Mouse (Mus musculus): ENCODE data around the gene Anp32a. TPM values are rescaled to one million over a fixed set of nuclear protein-coding genes. Genes with fewer than 3 reads are reported as not detected.

Anp32a gene
- polyA plus RNA-seq, 1 experiment from 2014 or later: 172 TPM

DNA sequence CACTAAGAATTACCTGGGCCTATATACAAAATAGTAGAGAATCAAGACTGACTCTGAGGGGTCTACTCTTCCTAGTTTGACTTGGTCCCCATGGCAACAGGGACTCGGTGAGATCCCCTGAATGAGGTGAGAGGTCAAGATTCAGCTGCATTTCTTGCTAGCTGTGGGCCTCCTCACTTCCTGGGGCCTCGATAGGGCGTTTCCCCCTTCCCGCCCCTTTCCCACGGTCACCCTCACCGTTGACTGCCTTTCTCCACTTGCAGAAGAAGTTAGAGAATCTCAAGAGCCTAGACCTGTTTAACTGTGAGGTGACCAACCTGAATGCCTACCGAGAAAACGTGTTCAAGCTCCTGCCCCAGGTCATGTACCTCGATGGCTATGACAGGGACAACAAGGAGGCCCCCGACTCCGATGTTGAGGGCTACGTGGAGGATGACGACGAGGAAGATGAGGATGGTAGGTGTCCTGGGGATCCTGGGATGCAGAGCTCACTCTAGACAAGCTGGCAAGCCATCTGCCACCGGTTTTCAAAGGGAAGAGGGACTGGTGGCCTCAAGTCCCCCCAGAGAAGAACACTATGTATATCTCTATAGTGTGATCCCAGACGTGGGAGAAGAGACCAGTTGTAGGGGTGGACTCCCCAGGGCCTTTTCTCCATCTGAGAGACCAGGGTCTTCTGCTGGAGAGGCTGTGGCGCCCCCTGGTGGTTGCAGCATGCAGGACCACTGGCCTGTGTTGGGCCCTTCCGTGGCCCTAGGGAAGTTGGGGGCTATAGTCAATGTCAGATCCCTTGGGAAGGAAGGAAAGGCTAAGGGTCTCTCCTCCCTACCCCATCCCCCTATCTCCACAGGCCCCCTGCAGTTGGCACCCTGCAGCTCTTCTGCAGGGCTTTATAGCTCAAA, 32.4 kb downstream of the Anp32a start:
- H3K36me3 ChIP-seq: peaks cover 55% of the 10 kb centered on the region
- H3K4me3 ChIP-seq: no peak overlapping the region
- ATAC-seq (ENCODE audit: low FRiP score): no peak
- no peak overlapping the region for H3K9ac ChIP-seq
- H3K9me3 ChIP-seq: no peaks in the 10 kb centered on the region
- H3K27ac ChIP-seq: 0 out of 2 replicates have a peak overlapping the region, but pooled peaks have one; percentile 2
- no peaks in the 10 kb centered on the region for H3K27me3 ChIP-seq
- H3K4me2 ChIP-seq: no peak overlapping the region
- H3K4me1 ChIP-seq (replicated peaks): peaks cover 50% of the 10 kb centered on the region
- WGBS: 61% methylated on average over 18 of the region's 18 CpGs

DNA sequence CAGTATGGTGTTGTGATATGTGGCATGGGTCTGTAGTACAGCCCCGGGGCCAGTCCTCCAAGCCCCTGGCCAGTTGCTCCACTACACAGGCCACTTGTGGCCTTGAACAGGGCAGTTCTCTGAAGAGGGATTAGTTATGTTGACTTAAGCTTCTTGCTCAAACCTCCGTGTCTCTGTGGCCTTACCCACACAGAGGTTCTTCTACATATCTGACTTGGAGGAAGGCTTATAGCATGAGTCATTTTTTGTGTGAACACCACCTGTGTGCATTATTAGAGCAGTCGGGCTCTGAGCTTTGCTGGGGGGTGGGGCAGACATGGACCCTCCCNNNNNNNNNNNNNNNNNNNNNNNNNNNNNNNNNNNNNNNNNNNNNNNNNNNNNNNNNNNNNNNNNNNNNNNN, 33.2 kb downstream of the Anp32a start:
- Histone ChIP-seq H3K9me3 (no peaks in the 10 kb centered on the region), H3K27ac (no peak overlapping the region), H3K9ac (no peak overlapping the region), H3K36me3 (peaks cover 58% of the 10 kb centered on the region), H3K4me2 (no peak overlapping the region), H3K4me1 (replicated peaks) (peaks cover 42% of the 10 kb centered on the region), H3K27me3 (no peaks in the 10 kb centered on the region), H3K4me3 (no peak overlapping the region)
- ATAC-seq (ENCODE audit: low FRiP score): no peak
- WGBS: 92% methylated on average over 3 of the region's 3 CpGs

DNA sequence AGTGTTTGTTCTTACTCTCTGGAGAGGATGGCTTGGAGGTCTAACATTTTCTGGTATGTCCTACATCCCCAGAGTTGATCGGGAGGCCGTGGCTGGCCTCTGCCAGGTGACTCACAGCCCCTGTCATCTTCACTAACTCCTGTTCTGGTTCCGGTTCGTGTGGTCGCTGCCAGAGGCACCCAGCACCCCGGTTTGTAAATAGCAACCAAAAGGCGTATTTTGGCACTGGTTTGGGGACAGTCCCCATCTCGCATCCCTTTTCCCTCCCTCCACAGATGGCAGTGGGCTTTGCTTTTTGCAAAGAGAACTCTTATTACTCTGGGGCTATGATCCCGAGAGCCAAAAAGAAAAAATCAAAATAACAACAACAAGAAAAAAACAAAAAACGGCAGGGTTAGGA, 36.8 kb downstream of the Anp32a start:
- no peaks in the 10 kb centered on the region for H3K9me3 ChIP-seq
- H3K9ac ChIP-seq: no peak overlapping the region
- H3K27ac ChIP-seq: no peak overlapping the region
- no peaks in the 10 kb centered on the region for H3K27me3 ChIP-seq
- peaks cover 13% of the 10 kb centered on the region; the same call in 1 of the 2 replicates for H3K4me1 ChIP-seq (replicated peaks)
- WGBS: 95% methylated on average over 10 of the region's 10 CpGs
- H3K36me3 ChIP-seq: peaks cover 70% of the 10 kb centered on the region
- no peak for ATAC-seq (ENCODE audit: low FRiP score)
- H3K4me3 ChIP-seq: no peak overlapping the region
- H3K4me2 ChIP-seq: no peak overlapping the region

DNA sequence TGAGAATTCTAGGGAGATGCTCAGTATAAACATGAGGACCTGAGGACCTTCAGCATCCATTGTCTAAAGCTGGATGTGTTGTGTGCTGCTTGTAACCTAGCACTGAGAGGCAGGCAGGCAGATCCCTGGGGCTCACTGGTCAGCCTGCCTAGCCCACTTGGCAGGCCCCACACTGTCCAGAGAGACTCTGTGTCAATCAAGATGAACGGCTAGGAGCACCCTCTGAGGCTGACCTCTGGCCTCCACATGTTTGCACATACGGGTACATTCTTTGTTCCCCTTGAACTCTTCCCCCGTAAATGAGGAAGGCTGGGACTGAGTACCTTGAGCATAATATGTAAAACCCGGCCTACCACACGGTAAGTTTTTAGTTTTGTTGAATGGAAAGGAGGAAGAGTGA, 39.3 kb downstream of the Anp32a start:
- Histone ChIP-seq H3K9me3 (no peaks in the 10 kb centered on the region), H3K4me2 (no peak overlapping the region), H3K9ac (no peak overlapping the region), H3K36me3 (peaks cover 47% of the 10 kb centered on the region), H3K27ac (no peak overlapping the region), H3K4me3 (no peak overlapping the region), H3K4me1 (replicated peaks) (0 out of 2 replicates have a peak, but pooled peaks cover 3% of the 10 kb centered on the region), H3K27me3 (no peaks in the 10 kb centered on the region)
- no peak for ATAC-seq (ENCODE audit: low FRiP score)
- WGBS: 57% methylated on average over 5 of the region's 5 CpGs

DNA sequence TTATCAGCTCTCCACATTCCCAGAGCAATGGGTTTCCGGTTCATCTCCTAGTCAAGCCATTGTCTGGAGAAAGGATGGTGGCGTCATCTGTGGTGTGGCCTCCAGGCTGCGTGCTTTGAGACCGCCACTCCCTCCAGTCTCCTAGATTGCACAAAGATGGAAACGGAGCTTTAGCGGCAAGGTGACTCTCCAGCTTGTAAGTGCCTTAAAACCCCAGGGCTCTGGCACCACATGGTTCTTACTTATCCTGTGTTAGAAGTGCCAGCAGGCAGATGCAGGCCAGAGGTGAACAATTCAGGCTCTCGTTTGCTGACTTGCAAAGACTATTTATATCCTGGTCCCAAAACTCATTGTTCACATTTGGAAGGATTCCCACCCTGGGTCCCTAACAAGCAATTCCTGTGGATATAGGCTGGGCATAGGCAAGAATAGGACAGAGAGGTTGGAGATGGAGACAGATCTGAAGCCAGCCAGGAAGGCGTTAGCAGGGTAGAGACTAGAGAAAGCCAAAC, 40.4 kb downstream of the Anp32a start:
- Histone ChIP-seq H3K4me3 (no peak overlapping the region), H3K4me1 (replicated peaks) (0 out of 2 replicates have a peak, but pooled peaks cover 3% of the 10 kb centered on the region), H3K27me3 (no peaks in the 10 kb centered on the region), H3K27ac (peak overlapping the region; percentile 30; the same call in 1 of the 2 replicates), H3K4me2 (no peak overlapping the region), H3K36me3 (peaks cover 36% of the 10 kb centered on the region), H3K9me3 (no peaks in the 10 kb centered on the region), H3K9ac (no peak overlapping the region)
- no peak for ATAC-seq (ENCODE audit: low FRiP score)
- 58% methylated on average over 8 of the region's 8 CpGs for WGBS

DNA sequence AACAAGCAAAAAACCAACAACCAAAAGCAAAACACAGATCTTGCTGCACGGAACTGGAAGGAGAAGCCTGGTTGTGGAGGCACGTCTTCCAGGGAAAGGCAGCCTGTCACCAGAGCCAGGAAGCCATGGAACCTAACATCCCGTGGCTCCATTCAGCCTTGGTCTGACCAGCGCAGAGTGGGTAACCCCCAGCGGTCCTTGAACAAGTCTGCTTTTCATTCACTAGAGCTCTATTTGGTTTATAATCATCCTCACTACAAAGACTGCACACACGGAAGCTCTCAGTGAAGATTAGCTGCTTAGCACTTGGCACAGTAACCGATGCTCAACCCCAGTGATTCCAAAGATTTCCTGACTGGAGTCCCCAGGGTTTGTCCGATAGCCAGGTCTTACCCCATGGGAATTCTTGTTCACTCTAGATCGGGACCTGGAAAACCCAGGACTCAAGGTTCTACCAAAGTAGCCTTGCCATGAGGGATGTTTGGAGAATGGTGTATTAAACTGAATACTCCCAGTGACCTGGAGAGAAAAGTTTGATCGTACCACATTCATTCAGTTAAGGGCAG, 41.5 kb downstream of the Anp32a start:
- Histone ChIP-seq H3K9ac (no peak overlapping the region), H3K4me3 (no peak overlapping the region), H3K27ac (no peak overlapping the region), H3K9me3 (no peaks in the 10 kb centered on the region), H3K4me2 (no peak overlapping the region), H3K4me1 (replicated peaks) (0 out of 2 replicates have a peak, but pooled peaks cover 3% of the 10 kb centered on the region), H3K36me3 (peaks cover 26% of the 10 kb centered on the region), H3K27me3 (no peaks in the 10 kb centered on the region)
- 78% methylated on average over 10 of the region's 10 CpGs for WGBS
- ATAC-seq (ENCODE audit: low FRiP score): no peak

DNA sequence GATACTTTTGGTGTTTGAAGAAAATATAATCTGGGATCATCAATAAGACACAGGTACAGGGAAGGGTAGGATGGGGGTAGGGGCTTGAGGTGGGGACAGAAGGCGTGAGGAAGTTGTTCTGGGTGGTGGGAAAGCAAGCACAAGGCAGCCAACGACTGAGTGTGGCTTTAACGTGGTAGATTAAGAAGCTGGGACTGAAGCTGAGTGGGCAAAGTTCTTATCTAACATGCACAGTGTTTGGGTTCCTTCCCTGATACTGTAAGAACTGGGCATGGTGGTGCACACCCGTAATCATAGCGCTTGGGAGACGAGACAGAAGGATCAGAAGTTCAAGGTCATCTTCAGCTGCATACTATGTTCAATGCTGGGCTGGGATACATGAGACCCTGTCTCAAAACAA, 44.0 kb downstream of the Anp32a start:
- H3K4me2 ChIP-seq: no peak overlapping the region
- H3K27me3 ChIP-seq: no peaks in the 10 kb centered on the region
- no peak overlapping the region for H3K9ac ChIP-seq
- no peaks in the 10 kb centered on the region for H3K9me3 ChIP-seq
- H3K4me1 ChIP-seq (replicated peaks): 0 out of 2 replicates have a peak, but pooled peaks cover 3% of the 10 kb centered on the region
- 90% methylated on average over 6 of the region's 6 CpGs for WGBS
- H3K27ac ChIP-seq: no peak overlapping the region
- H3K36me3 ChIP-seq: peaks cover 8% of the 10 kb centered on the region
- ATAC-seq (ENCODE audit: low FRiP score): no peak
- no peak overlapping the region for H3K4me3 ChIP-seq

DNA sequence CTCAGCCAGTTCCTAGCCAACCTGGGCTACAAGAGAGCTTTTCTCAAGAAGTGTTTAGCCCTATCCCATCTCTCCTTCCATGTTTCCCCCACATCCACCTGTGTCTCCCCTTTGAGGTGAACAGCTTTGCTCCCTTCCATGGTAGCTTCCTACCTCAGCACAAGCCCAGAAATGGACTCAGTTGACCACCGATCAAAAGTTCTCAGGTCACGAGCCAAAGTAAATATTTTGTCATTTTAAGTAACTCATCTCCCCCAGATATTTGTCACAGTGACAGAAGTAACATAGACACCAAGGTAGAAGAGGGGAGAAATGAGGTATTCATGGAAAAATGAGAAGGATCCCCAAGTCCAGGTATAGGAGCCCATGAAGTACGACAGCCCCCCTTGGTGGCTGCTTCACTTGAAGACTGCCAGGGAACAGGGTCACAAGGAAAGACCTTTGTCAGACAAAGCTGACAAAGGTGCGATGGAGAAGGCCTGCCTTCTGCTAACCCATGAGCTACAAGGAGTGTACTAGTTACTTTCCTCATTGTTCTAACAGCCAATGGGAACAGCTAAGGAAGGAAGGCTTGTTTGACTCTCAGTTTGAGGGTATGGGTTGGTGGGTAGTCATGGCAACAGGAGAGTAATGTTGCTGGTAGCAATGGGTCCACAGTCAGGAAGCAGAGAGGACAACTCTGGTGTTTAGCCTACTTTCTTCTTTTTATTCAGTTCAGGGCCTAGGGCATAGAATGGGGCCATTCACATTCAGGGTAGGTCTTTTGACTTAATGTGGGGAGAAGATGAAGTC, 44.8 kb downstream of the Anp32a start:
- no peak overlapping the region for H3K27ac ChIP-seq
- H3K9me3 ChIP-seq: no peaks in the 10 kb centered on the region
- H3K36me3 ChIP-seq: no peaks in the 10 kb centered on the region
- H3K4me3 ChIP-seq: no peak overlapping the region
- H3K9ac ChIP-seq: no peak overlapping the region
- ATAC-seq (ENCODE audit: low FRiP score): no peak
- H3K4me2 ChIP-seq: no peak overlapping the region
- 0 out of 2 replicates have a peak, but pooled peaks cover 3% of the 10 kb centered on the region for H3K4me1 ChIP-seq (replicated peaks)
- H3K27me3 ChIP-seq: no peaks in the 10 kb centered on the region
- 83% methylated on average over 4 of the region's 4 CpGs for WGBS

DNA sequence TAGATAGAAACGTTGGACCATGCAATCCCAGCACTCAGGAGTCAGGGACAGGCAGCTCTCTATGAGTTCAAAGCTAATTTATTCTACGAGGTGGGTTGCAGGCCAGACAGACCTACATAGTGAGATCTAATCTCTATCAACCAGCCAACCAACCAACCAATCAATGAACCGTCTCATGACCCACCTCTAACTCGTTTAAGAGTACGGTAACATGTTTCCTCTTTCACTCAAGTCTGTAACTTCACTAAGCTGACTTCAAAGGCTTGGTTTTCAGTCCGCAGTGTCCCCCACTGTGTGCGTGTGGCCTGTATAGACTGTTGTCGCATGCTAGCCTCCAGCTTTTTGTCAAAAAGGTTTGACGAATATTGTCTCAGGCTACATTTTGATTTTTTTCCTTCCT, 48.6 kb downstream of the Anp32a start:
- H3K27me3 ChIP-seq: no peaks in the 10 kb centered on the region
- no peaks in the 10 kb centered on the region for H3K9me3 ChIP-seq
- no peaks in the 10 kb centered on the region for H3K36me3 ChIP-seq
- H3K27ac ChIP-seq: no peak overlapping the region
- H3K9ac ChIP-seq: no peak overlapping the region
- no peak overlapping the region for H3K4me3 ChIP-seq
- no peak for ATAC-seq (ENCODE audit: low FRiP score)
- no peak overlapping the region for H3K4me2 ChIP-seq
- 71% methylated on average over 9 of the region's 9 CpGs for WGBS
- H3K4me1 ChIP-seq (replicated peaks): no peaks in the 10 kb centered on the region

DNA sequence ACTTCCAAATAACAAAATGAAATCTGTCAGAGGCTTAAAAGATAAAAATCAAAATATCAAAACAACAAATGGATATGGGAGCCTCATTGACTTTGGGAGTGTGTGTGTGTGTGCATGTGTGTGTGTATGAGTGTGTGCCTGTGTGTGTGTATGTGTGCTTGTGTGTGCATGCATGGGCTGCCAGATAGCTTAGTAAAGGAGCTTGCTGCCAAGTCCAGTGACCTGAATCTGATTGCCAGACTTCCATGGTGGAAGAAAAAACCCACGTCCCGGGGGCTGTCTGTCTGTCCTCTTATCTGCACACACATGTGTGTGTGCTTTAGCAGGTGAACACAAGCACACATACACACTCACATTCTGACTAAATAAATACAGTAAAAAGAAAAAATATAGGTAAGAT, 52.4 kb downstream of the Anp32a start:
- Histone ChIP-seq H3K36me3 (no peaks in the 10 kb centered on the region), H3K27ac (no peak overlapping the region), H3K9ac (no peak overlapping the region), H3K9me3 (no peaks in the 10 kb centered on the region), H3K4me1 (replicated peaks) (no peaks in the 10 kb centered on the region), H3K27me3 (no peaks in the 10 kb centered on the region), H3K4me3 (no peak overlapping the region), H3K4me2 (no peak overlapping the region)
- 77% methylated on average over 2 of the region's 2 CpGs for WGBS
- no peak for ATAC-seq (ENCODE audit: low FRiP score)

DNA sequence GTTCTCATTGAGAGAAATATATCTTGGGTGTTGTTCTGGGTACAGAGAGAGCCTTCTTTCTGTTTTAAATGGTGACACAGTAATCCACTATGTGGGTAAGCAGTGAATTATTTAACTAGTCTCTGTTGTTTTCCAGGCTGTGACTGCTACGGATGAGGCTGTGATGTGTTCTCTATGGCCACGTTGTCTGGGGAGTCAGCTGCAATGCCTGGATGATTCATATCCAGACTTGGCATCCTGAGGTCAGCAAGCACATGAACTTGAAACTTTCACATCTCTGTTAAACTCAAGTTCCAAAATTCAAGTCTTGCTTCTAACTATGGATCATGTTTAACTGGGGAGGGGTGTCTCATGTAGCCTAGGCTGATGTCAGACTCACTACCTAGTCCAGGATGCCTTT, 53.1 kb downstream of the Anp32a start:
- Histone ChIP-seq H3K27me3 (no peaks in the 10 kb centered on the region), H3K4me2 (no peak overlapping the region), H3K27ac (no peak overlapping the region), H3K4me1 (replicated peaks) (no peaks in the 10 kb centered on the region), H3K9me3 (no peaks in the 10 kb centered on the region), H3K4me3 (no peak overlapping the region), H3K36me3 (no peaks in the 10 kb centered on the region), H3K9ac (no peak overlapping the region)
- WGBS: 71% methylated on average over 2 of the region's 2 CpGs
- no peak for ATAC-seq (ENCODE audit: low FRiP score)

DNA sequence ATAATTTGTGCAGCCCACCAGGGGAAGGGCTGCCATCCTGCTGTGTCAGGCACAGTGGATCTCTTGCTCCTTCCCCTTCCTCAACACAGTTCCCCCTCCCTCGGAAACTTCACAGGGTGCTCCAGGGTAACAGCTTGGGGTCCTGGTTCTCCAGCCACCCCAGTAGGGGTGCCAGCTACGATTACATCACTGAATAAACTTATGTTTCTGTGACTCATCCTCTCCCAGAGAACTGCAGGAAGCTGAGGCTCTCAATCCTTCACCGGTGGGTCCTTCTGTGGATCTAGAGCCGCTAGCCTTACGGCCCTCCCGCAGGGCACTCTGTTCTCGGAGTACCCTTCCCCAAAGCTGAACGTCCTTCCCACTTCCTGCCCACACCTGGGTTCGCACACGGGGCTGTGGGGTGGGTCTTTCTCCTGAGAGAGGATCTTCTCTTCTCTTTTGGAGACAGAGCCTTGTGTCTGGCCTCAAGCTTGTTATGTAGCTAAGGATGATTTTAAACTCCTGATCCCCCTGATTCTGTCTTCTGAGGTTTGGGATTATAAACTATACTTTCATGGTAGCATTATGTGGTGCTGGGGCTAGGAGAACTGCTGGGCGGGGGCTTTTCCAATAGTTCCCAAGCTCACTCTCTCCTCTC, 59.6 kb downstream of the Anp32a start:
- Histone ChIP-seq H3K9ac (no peak overlapping the region), H3K9me3 (no peaks in the 10 kb centered on the region), H3K27me3 (no peaks in the 10 kb centered on the region), H3K4me2 (no peak overlapping the region), H3K27ac (no peak overlapping the region), H3K4me1 (replicated peaks) (no peaks in the 10 kb centered on the region), H3K4me3 (no peak overlapping the region), H3K36me3 (no peaks in the 10 kb centered on the region)
- no peak for ATAC-seq (ENCODE audit: low FRiP score)
- 74% methylated on average over 11 of the region's 11 CpGs for WGBS

Data from hindbrain, embryonic 13.5 days (tissue).